Mouse (Mus musculus): Measurements from ENCODE around the gene Pitpna. TPM values are rescaled to one million over a fixed set of nuclear protein-coding genes. Genes with fewer than 3 reads are reported as not detected.
A peak's percentile ranks its signal among the peaks of the same experiment; 100 is the strongest.

Pitpna gene
- total and polyA plus RNA-seq, 3 experiments: 67.8 to 709 (median 194) TPM

GRCm38 (mm10) chr11:75652222-75652941 is 64.5 kb downstream of the Pitpna start:
- DNase-seq (ENCODE audit: low read depth, low spot score): no peak
- Histone ChIP-seq H3K9ac (ENCODE audit: control insufficient read depth, low read depth, low read length, poor library complexity, severe bottlenecking) (peak overlapping the region; percentile 85), H3K4me3 (ENCODE audit: control insufficient read depth in 1 of 2, insufficient read depth in 1 of 2, low read depth in 2 of 2, low read length in 2 of 2) (peak overlapping the region; percentile 77 to 84), H3K27ac (ENCODE audit: control insufficient read depth, low read depth, low read length) (peak overlapping the region; percentile 90), H3K79me2 (ENCODE audit: control insufficient read depth, insufficient read depth, low read length, poor library complexity) (peaks cover 16% of the 10 kb centered on the region), H3K27me3 (ENCODE audit: control insufficient read depth in 1 of 2, insufficient read depth in 2 of 2, low read length in 2 of 2) (no peaks in the 10 kb centered on the region), H3K4me1 (ENCODE audit: control insufficient read depth in 1 of 2, insufficient read depth in 2 of 2, low read length in 2 of 2) (peaks cover 4 to 34% of the 10 kb centered on the region in 2 experiments), H3K36me3 (ENCODE audit: control insufficient read depth in 1 of 2, insufficient read depth in 2 of 2, low read length in 2 of 2) (peaks cover 0 to 9% of the 10 kb centered on the region in 2 experiments; a peak in 2 of 4 replicates), H3K9me3 (replicated peaks; ENCODE audit: insufficient read depth, low read length) (no peaks in the 10 kb centered on the region)
- TF ChIP-seq MAX (IDR thresholded peaks at IDR 0.05; ENCODE audit: low read length) (peak; percentile 85), MEF2A (IDR thresholded peaks at IDR 0.05; ENCODE audit: extremely low read depth, insufficient replicate concordance, low read depth, low read length, poor library complexity, severe bottlenecking) (no peak), CHD1 (IDR thresholded peaks at IDR 0.05; ENCODE audit: low read depth, low read length) (no peak), MYB (IDR thresholded peaks at IDR 0.05; ENCODE audit: low read depth, low read length) (no peak), TBP (IDR thresholded peaks at IDR 0.05; ENCODE audit: low read depth, low read length) (no peak), USF2 (IDR thresholded peaks at IDR 0.05; ENCODE audit: borderline replicate concordance in 1 of 2, insufficient read depth in 1 of 2, low read depth in 1 of 2, low read length in 2 of 2) (no peak), ETS1 (IDR thresholded peaks at IDR 0.05; ENCODE audit: low read depth, low read length) (0 out of 2 replicates have a peak, but pooled peaks have one; percentile 11), USF1 (IDR thresholded peaks at IDR 0.05; ENCODE audit: low read depth, low read length) (no peak), RCOR1 (IDR thresholded peaks at IDR 0.05; ENCODE audit: low read depth, low read length) (no peak), SMC3 (IDR thresholded peaks at IDR 0.05; ENCODE audit: low read depth, low read length) (no peak), TAL1 (IDR thresholded peaks at IDR 0.05; ENCODE audit: low read length) (no peak), E2F4 (IDR thresholded peaks at IDR 0.05; ENCODE audit: borderline replicate concordance, low read depth, low read length) (no peak), MYC (IDR thresholded peaks at IDR 0.05; ENCODE audit: low read depth, low read length) (peak; percentile 82), SIN3A (IDR thresholded peaks at IDR 0.05; ENCODE audit: low read length) (0 out of 2 replicates have a peak, but pooled peaks have one; percentile 35), MXI1 (IDR thresholded peaks at IDR 0.05; ENCODE audit: low read depth, low read length) (peak; percentile 90), POLR2A (IDR thresholded peaks at IDR 0.05; ENCODE audit: control insufficient read depth in 1 of 2, insufficient read depth in 1 of 2, low read depth in 1 of 2, low read length in 2 of 2, poor library complexity in 1 of 2) (no peak), GATA1 (IDR thresholded peaks at IDR 0.05; ENCODE audit: low read depth, low read length) (no peak), BHLHE40 (IDR thresholded peaks at IDR 0.05; ENCODE audit: borderline replicate concordance, low read depth, low read length) (peak; percentile 93), GABPA (IDR thresholded peaks at IDR 0.05; ENCODE audit: low read depth, low read length) (no peak), UBTF (IDR thresholded peaks at IDR 0.05; ENCODE audit: borderline replicate concordance, insufficient read depth, low read depth, low read length) (no peak)

Measured in MEL (cell line).